Mouse (Mus musculus): ENCODE data around the gene Tpp2. TPM values are rescaled to one million over a fixed set of nuclear protein-coding genes. Genes with fewer than 3 reads are reported as not detected.
A peak's percentile ranks its signal among the peaks of the same experiment; 100 is the strongest.
"Not testable (repeated sequence)": the region's sequence is repeated elsewhere in the genome, so short reads cannot be mapped to it uniquely, and the experiment has no call there.

The Tpp2 gene
- 17.2 TPM for polyA plus RNA-seq (2012; fragmentation: generic; extraction: Trizol)

DNA sequence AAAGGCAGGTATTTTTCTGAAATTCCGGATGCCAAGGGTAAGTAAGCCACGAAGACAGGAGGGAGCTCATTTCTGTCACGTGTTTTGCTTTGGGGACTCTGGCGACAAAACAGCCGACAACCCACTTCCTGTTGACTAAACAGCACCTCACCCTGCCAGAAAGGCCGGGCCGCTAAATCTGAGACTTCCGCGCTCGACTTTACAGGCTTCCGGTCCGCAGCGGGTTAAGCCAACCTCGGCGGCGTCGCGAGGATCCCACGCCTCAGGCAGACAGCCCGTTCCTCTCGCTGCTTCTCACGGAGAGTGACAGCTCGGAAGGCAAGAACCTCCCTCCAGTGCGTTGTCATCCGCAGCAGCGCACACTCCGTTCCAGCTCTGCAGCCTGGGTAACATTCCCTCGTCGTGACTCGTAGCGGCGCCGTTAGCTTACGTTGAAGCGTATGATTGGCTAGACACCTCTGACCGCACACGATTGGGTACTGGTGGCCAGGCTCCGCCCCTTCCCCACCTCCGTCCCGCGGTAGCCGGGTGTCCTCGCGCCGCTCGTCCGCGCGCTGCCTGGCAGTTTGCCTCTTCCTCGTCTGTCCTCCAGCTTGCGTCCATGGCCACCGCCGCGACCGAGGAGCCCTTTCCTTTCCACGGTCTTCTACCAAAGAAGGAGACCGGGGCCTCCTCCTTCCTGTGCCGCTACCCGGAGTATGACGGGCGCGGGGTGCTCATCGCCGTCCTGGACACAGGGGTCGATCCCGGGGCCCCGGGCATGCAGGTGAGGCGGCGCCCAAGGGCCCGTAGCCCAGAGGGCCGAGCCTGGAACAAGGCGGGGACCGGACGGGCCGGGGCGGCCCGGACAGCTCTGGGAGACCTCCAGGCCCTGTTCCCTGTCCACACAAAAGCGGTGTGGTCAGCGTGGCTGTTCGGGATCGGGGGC lies at the start of gene Tpp2:
Gene Tpp2, plus strand, starts transcription at position 160 of the 928 bp plus-strand sequence.
- peak within 1 kb of the TSS; percentile 99 for H3K4me2 ChIP-seq (ENCODE audit: low read depth)
- peak within 1 kb of the TSS; percentile 87 for H3K4me3 ChIP-seq
- TF ChIP-seq MYOD1 (IDR thresholded peaks at IDR 0.05; ENCODE audit: control insufficient read depth in 1 of 3, insufficient read length in 2 of 3, low read depth in 2 of 3), result peak in 1 of 3 experiments; percentile 34
- peak in 1 of 3 experiments; percentile 43 for TF ChIP-seq MYOG (IDR thresholded peaks at IDR 0.05; ENCODE audit: control insufficient read depth in 1 of 3, insufficient read depth in 1 of 3, insufficient read length in 2 of 3, low read depth in 2 of 3)
- TF ChIP-seq POLR2AphosphoS2 (IDR thresholded peaks at IDR 0.05; ENCODE audit: insufficient read length, low read depth), result peak; percentile 87
- TF ChIP-seq E2F4 (IDR thresholded peaks at IDR 0.05; ENCODE audit: insufficient read depth), result no peak
- peak; percentile 46 for TF ChIP-seq MAX (IDR thresholded peaks at IDR 0.05; ENCODE audit: low read depth)
- peak; percentile 81 for TF ChIP-seq USF1 (IDR thresholded peaks at IDR 0.05; ENCODE audit: low read depth)
- peak; percentile 79 for TF ChIP-seq POLR2A (IDR thresholded peaks at IDR 0.05; ENCODE audit: insufficient read length, low read depth)
- no peak for TF ChIP-seq TCF12 (IDR thresholded peaks at IDR 0.05; ENCODE audit: insufficient read depth, poor library complexity, severe bottlenecking)
- TF ChIP-seq TCF3 (IDR thresholded peaks at IDR 0.05; ENCODE audit: insufficient read length, low read depth), result no peak
- no peak for TF ChIP-seq REST (IDR thresholded peaks at IDR 0.05; ENCODE audit: insufficient read depth, insufficient read length)
- peak; percentile 86 for TF ChIP-seq SRF (IDR thresholded peaks at IDR 0.05; ENCODE audit: control insufficient read depth, insufficient read length, low read depth)
- no peak for TF ChIP-seq CEBPB (IDR thresholded peaks at IDR 0.05; ENCODE audit: insufficient read depth, poor library complexity, severe bottlenecking)
- H3K36me3 ChIP-seq (ENCODE audit: control insufficient read depth, insufficient read depth), result no peaks in the 10 kb centered on the region
- H3K79me2 ChIP-seq (ENCODE audit: control insufficient read depth, insufficient read depth), result peaks cover 49% of the 10 kb centered on the region
- H3K27me3 ChIP-seq (ENCODE audit: control insufficient read depth, insufficient read depth, insufficient read length), result no peaks in the 10 kb centered on the region
- peak within 1 kb of the TSS; percentile 55 for H3ac ChIP-seq (ENCODE audit: control insufficient read depth, insufficient read length)

DNA sequence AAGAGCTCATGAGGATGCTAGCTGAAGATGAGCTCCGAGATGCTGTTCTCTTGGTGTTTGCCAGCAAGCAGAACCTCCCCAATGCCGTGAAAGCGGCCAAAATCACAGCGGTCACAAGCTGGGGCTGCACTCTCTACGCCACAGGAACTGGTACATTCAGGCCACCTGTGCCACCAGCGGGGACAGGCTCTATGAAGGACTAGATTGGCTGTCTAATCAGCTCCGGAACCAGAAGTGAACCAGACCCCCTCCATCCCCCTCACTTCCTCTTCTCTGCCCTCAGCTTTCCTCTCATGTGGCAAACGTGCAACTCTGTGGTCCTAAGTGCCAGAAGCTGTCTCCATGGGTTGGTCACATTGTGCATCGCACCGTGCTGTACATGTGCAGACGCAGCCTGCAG lies 45.1 kb upstream of the Tpp2 start:
- not testable (repeated sequence) for H3K79me2 ChIP-seq (ENCODE audit: control insufficient read depth, insufficient read depth); H3ac ChIP-seq (ENCODE audit: control insufficient read depth, insufficient read length); H3K36me3 ChIP-seq (ENCODE audit: control insufficient read depth, insufficient read depth); H3K4me3 ChIP-seq; H3K4me2 ChIP-seq (ENCODE audit: low read depth)
- H3K27me3 ChIP-seq (ENCODE audit: control insufficient read depth, insufficient read depth, insufficient read length), result peaks cover 12% of the 10 kb centered on the region

- Histone ChIP-seq H3K27me3 (ENCODE audit: control insufficient read depth, insufficient read depth, insufficient read length) (peaks cover 3% of the 10 kb centered on the region), H3K36me3 (ENCODE audit: control insufficient read depth, insufficient read depth) (no peaks in the 10 kb centered on the region), H3ac (ENCODE audit: control insufficient read depth, insufficient read length) (no peak overlapping the region), H3K4me2 (ENCODE audit: low read depth) (no peak overlapping the region), H3K4me3 (no peak overlapping the region), H3K79me2 (ENCODE audit: control insufficient read depth, insufficient read depth) (no peaks in the 10 kb centered on the region)
- TF ChIP-seq MAX (IDR thresholded peaks at IDR 0.05; ENCODE audit: low read depth), result no peak
- no peak for TF ChIP-seq MYOD1 (IDR thresholded peaks at IDR 0.05; ENCODE audit: control insufficient read depth in 1 of 3, insufficient read length in 2 of 3, low read depth in 2 of 3)
- TF ChIP-seq E2F4 (IDR thresholded peaks at IDR 0.05; ENCODE audit: insufficient read depth), result no peak
- TF ChIP-seq SRF (IDR thresholded peaks at IDR 0.05; ENCODE audit: control insufficient read depth, insufficient read length, low read depth), result no peak
- no peak for TF ChIP-seq TCF12 (IDR thresholded peaks at IDR 0.05; ENCODE audit: insufficient read depth, poor library complexity, severe bottlenecking)
- no peak for TF ChIP-seq TCF3 (IDR thresholded peaks at IDR 0.05; ENCODE audit: insufficient read length, low read depth)
- TF ChIP-seq MYOG (IDR thresholded peaks at IDR 0.05; ENCODE audit: control insufficient read depth in 1 of 3, insufficient read depth in 1 of 3, insufficient read length in 2 of 3, low read depth in 2 of 3), result no peak
- no peak for TF ChIP-seq POLR2A (IDR thresholded peaks at IDR 0.05; ENCODE audit: insufficient read length, low read depth)
- TF ChIP-seq CEBPB (IDR thresholded peaks at IDR 0.05; ENCODE audit: insufficient read depth, poor library complexity, severe bottlenecking), result no peak
- TF ChIP-seq REST (IDR thresholded peaks at IDR 0.05; ENCODE audit: insufficient read depth, insufficient read length), result no peak
- no peak for TF ChIP-seq POLR2AphosphoS2 (IDR thresholded peaks at IDR 0.05; ENCODE audit: insufficient read length, low read depth)
- no peak for TF ChIP-seq USF1 (IDR thresholded peaks at IDR 0.05; ENCODE audit: low read depth)
Observed at GRCm38 (mm10) chr1:43895742-43896141, 37.7 kb upstream of the Tpp2 start.

- Histone ChIP-seq H3K27me3 (ENCODE audit: control insufficient read depth, insufficient read depth, insufficient read length) (peaks cover 3% of the 10 kb centered on the region), H3ac (ENCODE audit: control insufficient read depth, insufficient read length) (no peak overlapping the region), H3K36me3 (ENCODE audit: control insufficient read depth, insufficient read depth) (no peaks in the 10 kb centered on the region), H3K4me3 (no peak overlapping the region), H3K79me2 (ENCODE audit: control insufficient read depth, insufficient read depth) (no peaks in the 10 kb centered on the region), H3K4me2 (ENCODE audit: low read depth) (no peak overlapping the region)
- TF ChIP-seq CEBPB (IDR thresholded peaks at IDR 0.05; ENCODE audit: insufficient read depth, poor library complexity, severe bottlenecking) (no peak), MYOG (IDR thresholded peaks at IDR 0.05; ENCODE audit: control insufficient read depth in 1 of 3, insufficient read depth in 1 of 3, insufficient read length in 2 of 3, low read depth in 2 of 3) (no peak), POLR2A (IDR thresholded peaks at IDR 0.05; ENCODE audit: insufficient read length, low read depth) (no peak), MAX (IDR thresholded peaks at IDR 0.05; ENCODE audit: low read depth) (no peak), E2F4 (IDR thresholded peaks at IDR 0.05; ENCODE audit: insufficient read depth) (no peak), TCF12 (IDR thresholded peaks at IDR 0.05; ENCODE audit: insufficient read depth, poor library complexity, severe bottlenecking) (no peak), POLR2AphosphoS2 (IDR thresholded peaks at IDR 0.05; ENCODE audit: insufficient read length, low read depth) (no peak), REST (IDR thresholded peaks at IDR 0.05; ENCODE audit: insufficient read depth, insufficient read length) (no peak), MYOD1 (IDR thresholded peaks at IDR 0.05; ENCODE audit: control insufficient read depth in 1 of 3, insufficient read length in 2 of 3, low read depth in 2 of 3) (no peak)
Observed at GRCm38 (mm10) chr1:43897131-43897530, 36.3 kb upstream of the Tpp2 start.

All from myocyte (in vitro differentiated cells).